Mouse (Mus musculus) left cerebral cortex, adult 11 months (tissue): ENCODE data around the gene Olfr506.
"Not testable (repeated sequence)": the region's sequence is repeated elsewhere in the genome, so short reads cannot be mapped to it uniquely, and the experiment has no call there.

Experiments used
- DNase-seq: peaks from one replicate; pipeline ENCODE4 v3.0.0; 2022; ENCODE audit warnings: low spot score

Olfr506 gene

GRCm38 (mm10) chr7:108610487-108610886, at the start of gene Olfr506:
Gene Olfr506, plus strand, starts transcription at chr7:108610787.
- no peak for DNase-seq

DNA sequence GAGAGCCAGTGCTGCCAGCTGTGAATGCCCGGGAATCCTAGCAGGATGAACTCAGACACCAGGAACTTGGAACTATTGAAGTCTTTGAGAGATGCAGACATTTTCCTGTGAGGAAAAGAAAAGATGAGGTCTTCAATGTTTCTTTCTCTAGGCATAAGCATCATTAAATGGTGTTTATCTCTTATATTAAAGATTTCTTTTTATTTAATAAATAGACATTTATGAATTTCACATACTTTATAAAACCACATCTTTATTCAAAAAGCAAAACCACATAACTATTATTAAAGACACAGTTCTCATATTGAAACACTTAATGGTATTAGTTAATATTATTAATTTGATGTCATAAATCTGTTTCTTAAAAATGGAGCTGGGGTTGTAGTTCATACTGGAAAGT, 44.9 kb upstream of the Olfr506 start, which contains the start of gene Olfr504:
Olfr504 (minus strand) TSS at position 101 of the 400 bp plus-strand sequence.
- DNase-seq: no peak

DNA sequence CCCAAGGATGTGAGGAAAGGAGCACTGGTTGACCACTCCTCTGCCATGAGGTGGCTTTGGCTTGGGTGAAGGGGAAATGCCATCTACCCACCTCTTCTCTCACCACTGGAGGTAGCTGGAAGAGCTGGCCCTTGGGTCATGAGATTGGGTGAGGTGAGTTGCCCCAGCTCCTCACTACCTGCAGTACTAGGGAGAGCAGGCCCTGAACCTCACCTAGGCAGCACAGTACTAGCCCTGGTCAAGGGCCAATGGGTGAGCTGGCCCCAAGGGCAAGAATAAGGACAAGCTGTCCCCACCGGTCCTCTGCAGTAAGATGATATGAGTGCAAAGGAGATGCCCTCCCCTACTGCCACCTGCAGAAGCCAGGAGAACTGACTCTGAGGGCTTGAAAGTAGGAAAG, 20.8 kb upstream of the Olfr506 start:
- no peak for DNase-seq

DNA sequence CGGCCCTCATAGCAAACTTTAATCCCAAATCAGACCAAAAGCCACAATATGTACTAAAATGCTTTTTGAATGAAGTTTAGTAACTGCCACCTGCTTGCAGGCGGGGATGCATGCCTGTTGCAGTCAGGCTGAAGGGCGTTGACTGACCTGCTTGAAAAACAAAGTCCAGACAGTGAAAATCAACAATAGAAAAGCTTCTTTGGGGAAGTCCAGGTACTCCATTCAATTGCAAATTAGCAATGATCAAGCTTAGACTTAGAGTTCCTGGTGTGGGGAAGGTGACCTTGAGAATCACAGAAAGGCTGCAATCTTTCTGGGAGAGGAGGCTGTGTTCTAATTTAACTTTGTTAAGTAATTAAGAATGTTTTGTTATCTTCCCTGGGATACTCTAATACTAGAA, 8.7 kb upstream of the Olfr506 start:
- not testable (repeated sequence) for DNase-seq

DNA sequence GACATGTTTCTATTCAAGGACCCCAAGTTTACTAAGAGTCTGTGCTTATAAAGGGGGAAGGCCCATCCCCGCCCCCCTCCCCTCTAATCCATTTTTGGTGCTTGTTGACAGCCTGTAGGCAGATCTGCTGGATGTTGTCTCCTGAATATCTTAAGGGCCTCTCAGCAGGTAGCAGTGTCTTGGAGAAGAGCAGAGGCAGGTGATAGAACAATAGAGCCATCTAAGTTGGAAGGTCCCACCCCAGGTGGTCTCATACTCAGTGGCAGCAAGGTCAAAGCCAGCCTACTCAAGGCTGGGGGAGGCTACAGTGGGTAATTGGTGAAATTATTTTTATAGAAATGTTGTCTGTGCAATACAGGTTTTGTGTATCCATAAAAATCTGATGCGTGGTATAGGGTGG, 3.5 kb downstream of the Olfr506 start:
- no peak for DNase-seq

- DNase-seq: not testable (repeated sequence)
Measured at GRCm38 (mm10) chr7:108616781-108617180, 6.2 kb downstream of the Olfr506 start.

DNA sequence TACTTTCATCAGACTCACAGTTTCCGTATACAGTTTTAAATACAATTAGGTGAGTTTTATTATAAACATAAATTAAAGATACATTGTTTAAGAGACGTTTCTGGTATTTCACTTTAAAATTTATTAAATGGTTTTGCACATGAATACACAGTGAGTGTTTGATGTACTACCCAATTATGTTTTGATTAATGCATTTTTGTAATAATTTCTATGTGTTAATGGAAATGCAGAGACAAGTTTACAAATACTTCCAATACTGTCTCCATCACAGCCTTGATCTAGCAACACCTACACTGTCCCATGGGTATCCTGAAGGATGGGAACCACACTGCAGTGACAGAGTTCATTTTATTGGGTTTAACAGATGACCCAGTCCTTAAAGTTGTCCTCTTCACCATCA, 10.9 kb downstream of the Olfr506 start, which contains the start of gene Olfr507:
Olfr507 (plus strand) TSS at position 301 of the 400 bp plus-strand sequence.
- DNase-seq: no peak

GRCm38 (mm10) chr7:108629694-108630093, 19.1 kb downstream of the Olfr506 start, which contains the start of gene Olfr508:
Gene Olfr508, plus strand, starts transcription at chr7:108629994.
- no peak for DNase-seq

- no peak for DNase-seq
Measured at GRCm38 (mm10) chr7:108651806-108652205, 41.2 kb downstream of the Olfr506 start, which contains the start of gene Olfr509. Gene Olfr509, minus strand, starts transcription at chr7:108651906.

GRCm38 (mm10) chr7:108662419-108662818, 51.8 kb downstream of the Olfr506 start:
- DNase-seq: no peak
